Mouse (Mus musculus): ENCODE measurements around the gene Sugp1.
"Not testable (repeated sequence)": the region's sequence is repeated elsewhere in the genome, so short reads cannot be mapped to it uniquely, and the experiment has no call there.

Sugp1 gene

DNA sequence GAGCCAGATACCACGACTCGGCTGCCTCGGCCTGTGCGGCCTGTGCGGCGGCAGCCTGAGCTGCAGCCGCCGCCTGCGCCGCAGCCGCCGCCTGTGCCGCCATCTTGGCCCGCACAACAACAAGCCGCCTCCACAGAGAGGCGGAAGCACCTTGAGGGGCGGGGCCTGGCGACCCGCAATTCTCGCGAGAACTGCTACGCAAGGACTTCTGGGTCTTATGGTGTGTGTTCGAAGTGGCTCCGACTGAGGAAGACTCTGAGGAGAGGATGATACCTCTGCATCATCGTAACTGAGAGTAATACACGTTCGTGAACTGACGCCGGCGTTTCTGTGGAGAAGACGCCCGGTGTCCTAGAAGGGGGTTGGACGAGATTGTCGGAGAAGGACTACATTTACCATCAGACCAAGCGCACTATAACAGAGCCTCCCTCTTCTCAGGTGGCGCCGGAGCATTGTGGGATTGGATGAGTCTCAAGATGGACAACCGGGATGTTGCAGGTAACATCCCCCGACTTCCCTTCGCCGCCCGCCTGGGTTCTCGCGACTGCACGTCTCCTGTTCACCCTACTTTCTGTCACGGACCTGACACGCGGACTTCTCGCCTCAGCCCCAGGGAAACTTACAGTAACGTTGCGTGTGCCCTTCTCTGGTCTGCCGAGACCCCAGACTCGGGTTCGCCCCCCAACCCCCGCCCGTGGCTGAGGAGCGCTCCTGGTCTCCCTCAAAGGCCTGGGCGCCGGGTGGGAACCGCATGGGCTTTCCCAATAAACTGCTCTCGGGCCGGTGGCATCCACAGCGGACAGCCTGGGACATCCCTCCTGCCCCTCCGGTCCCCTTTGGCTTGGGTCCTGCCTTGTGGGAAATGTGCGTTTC lies at the start of gene Sugp1, which contains the start of gene Mau2:
TSS of gene Sugp1 (plus strand) at position 231 of the 873 bp plus-strand sequence.
TSS of gene Mau2 (minus strand) at position 152 of the 873 bp plus-strand sequence.
- DNase-seq, result peak; percentile 94 to 97

DNA sequence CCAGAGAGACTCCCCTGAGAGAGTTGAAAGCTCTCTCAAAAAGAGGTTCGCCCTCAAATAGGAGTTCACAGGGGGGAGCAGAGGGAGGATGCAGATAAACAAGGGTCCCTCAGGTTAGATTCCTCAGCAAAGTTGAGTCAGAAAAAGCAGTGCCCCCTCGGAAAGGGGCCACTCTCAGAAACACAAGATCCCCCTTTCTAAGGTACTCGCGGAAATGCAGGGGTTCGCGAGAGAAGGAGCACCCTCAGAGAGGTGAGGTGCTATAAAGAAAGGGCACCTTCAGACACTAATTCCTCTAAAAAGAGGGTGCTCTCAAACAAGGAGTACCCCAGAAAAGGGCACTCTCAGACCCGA lies 47.2 kb upstream of the Sugp1 start:
- DNase-seq, result no peak

DNA sequence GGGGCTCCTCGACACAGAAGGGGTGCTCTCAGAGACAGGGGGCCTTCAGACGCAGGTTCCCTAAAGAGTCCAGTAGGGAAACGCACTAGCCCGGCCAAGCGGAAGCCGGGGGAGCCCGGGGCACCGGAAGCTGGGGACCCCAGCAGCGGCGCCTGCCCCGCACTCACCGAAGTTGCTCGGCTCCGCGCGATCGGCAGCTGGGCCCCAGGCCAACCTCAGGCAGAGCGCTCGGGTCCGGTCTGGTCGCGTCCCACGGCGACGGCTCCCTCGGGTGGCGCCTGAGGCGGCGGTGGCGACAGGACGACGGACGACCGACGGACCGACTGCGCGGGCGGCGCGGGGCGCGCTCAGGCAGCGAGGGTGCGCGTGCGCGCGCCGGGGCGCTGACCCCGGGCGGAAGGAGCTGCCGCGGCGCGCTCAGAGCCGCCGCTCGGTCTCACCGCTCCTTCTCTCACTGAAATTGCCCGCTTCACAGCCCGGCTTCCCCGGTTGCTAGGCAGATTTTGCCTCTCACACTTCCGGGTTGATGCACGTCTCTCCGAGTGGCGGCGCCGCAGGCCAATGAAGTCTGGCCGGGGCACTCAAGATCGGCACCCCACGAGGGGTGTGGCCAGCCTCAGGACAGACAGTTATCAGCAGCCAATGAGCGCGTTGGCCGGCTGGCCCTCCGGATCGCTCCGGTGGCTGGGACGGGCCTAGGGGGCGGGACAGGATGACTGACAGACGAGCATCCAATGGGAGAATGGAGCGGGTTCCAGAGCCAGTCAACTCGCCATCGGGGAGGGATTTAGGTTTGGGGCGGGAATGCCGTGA lies 46.6 kb upstream of the Sugp1 start, which contains the start of gene Gatad2a:
TSS of gene Gatad2a (minus strand) at position 609 of the 813 bp plus-strand sequence.
- DNase-seq, result peak; percentile 100

DNA sequence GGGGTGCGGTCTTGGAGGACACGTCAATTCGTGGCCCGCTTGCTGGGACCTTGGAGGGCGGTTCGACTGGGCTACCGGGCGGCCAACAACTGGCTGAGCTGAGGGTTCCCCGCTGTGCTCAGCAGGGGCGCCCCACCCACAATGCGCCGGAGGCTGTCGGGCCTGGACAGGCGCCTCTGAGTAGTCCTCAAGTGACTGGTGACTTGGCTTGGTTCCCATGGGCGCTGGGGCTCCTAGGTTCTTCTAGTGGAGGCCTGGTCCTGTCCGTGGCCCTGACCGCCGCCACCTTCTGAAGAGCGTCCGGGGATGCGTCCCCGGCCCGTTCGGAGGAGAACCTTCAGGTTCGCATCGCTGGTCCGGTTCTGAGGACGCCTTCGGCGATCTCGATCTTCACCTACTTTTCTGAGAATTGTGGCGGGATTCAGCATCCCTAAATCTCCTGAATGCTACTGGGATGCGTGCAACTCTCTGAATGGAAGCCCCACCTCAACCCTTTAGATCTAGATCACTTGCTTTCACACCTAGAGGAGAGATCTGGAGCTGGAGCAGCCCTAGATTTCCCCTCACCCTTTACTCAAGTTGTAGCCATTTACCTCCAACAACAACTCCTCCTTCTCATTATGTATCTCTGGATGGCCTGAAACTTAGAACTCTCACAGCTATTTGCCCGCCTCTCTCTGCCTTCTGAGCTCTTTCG lies 45.9 kb upstream of the Sugp1 start:
- no peak for DNase-seq

DNA sequence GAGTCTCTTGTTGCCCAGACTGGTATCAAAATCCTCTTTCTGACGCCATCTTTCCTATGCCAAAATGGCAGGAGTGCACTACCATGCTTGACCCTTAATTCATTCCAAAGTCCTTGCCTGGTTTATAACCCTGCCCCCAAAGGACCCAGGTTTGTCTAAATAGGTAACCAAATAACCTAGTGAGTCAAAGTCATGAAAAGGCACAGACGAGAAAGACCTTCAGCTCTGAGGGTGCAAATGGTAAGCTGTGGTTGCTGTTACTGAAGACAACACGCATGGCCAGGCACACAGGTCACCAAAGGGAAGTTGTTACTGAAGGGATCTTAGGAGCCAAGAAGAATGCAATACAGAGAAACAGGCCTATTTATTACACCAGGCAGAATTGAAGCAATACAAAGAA lies 43.9 kb upstream of the Sugp1 start:
- peak; percentile 66 to 80 for DNase-seq

DNA sequence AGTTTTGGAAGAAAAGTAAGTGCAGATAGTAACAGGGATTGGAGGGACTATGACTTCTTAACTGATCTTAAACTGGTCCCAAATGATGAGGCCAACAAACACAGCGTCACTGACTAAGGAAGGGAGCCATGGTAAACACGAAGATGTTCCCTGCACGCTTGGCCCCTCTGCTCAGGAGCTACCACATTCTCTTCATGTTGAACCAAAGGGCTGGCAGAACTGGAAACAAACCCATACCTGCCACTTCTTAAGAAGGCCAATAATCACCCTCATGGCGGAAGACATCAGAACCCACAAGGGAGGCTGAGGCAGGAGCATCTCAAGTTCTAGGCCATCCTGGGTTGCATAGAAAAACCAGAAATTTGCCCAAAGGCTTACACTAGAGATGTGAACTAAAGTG lies 43.4 kb upstream of the Sugp1 start:
- no peak for DNase-seq

DNA sequence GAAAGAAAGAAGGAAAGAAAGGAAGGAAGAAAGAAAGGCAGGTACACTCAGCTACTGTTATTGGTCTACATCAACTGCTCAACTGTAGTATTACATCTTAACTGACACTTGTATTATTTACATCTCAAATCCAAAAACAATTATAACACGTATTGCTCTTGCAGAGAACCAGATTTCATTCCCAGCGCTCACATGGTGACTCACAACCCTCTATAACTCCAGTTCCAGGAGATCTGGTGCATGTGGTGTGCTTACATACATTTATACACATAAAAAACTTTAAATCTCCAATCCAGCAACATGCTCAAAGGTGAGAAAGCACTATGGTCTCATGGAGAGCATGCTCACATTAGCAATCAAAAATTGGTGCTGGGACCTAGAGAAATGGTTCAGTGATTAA lies 42.4 kb upstream of the Sugp1 start:
- no peak for DNase-seq

DNA sequence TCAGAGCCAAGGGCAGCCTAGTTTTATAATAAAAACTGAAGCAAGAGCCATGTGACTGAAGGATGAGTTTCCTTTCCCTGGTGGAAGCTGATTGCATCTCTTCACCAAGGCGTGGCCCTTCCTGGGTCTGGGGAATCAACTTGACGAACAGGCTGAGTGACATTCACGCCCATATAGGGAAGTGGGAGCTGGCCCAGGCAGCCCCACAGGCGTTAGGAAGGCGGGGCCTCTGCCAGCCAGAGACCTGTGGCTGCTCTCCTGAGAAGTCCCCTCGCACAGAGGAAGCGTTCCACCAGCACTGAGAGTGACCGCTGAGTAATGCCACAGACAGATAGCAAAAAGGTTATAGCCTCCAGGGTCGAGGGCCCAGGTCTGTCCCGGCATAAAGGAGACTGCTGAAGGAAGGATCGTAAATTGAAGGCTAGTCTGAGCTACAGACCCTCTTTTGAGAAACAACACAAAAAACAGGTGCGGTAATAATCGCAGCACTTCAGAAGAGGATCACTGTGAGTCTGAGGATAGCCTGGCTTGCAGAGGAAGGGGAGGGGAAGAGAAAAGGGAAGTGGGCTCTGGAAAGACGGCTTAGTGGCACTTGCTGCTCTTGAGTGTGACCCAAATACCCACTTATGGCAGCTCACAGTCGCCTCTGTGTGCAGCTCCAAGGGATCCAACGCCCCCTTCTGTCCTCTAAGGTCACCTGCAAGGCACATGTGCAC lies 41.3 kb upstream of the Sugp1 start:
- peak; percentile 58 to 61 for DNase-seq

DNA sequence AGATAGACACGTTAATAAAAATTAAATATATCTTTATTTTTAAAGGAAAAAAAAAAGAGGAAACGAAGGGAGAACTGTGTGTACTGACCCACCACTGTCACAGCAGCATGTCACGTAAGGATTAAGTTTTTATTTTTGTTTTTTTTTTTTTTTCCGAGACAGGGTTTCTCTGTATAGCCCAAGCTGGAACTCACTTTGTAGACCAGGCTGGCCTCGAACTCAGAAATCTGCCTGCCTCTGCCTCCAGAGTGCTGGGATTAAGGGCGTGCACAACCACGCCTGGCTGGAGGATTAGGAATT lies 40.8 kb upstream of the Sugp1 start:
- not testable (repeated sequence) for DNase-seq

DNA sequence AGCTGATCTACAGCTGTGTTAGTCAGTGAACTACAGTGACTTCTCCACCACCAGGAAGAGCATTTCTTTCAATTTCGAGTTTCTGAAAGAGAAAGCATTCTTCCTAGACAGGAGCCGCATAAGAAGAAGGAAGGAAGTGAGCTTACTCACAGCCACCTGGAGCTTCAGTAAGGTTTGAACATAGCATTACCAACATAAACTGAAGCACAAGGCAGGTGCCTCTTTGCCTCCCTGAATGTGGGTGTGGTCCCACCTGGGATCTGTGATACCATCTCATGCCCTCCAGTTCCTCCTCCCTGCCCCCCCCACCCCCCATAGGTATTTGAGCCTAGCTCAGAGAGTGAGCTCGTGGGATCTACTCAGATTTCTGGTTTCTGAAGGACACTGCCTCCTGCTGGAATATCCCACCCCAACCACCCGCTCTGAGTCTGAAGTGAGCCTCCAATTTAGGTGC lies 39.4 kb upstream of the Sugp1 start:
- DNase-seq, result no peak

DNA sequence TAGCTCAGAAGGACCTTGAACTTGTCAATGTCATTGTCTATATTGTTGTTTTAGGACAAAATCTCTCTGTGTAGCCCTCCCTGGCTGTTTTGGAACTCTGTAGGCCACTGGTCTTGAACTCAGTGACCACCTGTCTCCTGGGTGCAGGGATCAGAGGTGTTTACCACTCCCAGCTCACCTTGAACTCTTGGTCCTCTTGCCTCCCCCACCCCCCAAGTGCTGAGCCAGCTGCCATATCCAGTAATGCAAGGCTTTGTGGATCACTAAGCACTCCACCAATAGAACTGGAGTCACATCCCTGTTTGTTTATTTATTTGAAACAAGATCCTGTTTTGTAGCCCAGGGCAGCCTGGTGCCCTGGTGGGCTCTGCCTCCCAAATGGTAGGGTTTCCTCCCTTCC lies 38.3 kb upstream of the Sugp1 start:
- DNase-seq, result no peak

DNA sequence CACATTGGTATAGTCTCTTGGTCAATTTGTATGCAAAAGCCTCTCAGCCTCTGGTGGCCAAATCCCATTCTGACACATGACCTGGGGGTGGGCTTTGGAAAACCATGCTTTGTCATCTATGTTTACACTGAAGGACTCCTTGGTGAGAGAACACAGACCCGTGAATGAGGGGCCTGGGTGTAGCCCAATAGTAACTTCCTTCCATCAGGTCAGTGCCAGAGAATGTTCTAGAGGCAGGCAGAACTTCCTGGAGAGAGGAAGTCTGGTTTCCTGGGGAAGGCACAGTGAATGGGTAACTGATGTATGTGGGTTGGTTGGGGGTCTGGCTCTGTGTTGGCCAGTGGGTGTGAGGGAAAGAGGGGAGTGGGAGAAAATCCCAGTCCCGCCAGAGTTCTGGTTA lies 37.4 kb upstream of the Sugp1 start:
- peak in 1 of 2 experiments; percentile 20 for DNase-seq

DNA sequence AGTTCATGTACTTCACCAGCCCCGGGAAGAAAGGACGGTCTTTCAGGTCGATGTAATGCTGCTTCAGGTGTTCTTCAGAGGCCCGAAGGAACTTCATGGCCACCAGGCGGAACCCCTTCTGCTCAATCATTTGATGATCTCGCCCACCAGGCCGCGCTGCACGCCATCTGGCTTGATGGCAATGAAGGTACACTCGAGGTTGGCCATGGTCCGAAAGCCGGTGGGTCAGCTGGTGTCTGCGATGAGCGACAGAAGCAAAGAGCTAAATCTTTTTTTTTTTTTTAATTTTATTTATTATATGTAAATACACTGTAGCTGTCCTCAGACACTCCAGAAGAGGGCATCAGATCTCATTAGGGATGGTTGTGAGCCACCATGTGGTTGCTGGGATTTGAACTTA lies 31.8 kb upstream of the Sugp1 start:
- not testable (repeated sequence) for DNase-seq

DNA sequence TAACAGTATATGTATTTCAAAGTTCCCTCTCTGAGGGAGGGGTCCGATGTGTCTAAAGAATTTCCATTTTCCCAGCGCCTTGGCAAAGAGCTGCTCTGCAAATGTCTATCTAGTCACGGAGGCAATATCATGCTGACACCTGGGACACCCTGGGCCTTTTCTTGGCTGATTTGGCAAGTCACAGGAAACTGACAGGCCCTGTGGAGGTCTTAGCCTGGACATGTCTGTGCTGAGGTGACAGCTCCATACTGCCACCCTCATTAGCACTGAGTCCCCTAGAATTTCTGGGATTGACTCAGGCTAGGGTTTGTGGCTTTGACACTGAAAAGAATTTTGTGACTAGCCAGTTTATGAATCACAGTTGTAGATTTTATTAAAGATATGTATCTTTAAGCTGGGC lies 30.3 kb upstream of the Sugp1 start:
- DNase-seq, result no peak

DNA sequence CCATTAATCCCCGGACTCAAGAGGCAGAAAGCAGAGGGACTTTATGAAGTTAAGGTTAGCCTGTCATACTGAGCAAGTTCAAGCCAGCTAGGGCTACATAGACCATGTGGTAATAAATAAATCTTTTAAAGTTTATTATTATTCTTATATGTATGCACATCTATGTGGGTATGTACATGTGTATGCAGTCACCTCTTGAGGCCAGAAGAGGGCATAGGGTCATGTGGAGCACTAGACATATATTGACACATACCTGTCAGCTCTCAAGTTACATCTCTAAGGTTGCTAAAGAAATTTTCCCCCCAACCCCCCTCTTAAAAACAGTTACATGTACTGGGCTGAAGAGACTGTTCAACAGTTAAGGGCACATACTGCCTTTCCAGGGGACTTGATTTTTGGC lies 29.9 kb upstream of the Sugp1 start:
- no peak for DNase-seq

DNA sequence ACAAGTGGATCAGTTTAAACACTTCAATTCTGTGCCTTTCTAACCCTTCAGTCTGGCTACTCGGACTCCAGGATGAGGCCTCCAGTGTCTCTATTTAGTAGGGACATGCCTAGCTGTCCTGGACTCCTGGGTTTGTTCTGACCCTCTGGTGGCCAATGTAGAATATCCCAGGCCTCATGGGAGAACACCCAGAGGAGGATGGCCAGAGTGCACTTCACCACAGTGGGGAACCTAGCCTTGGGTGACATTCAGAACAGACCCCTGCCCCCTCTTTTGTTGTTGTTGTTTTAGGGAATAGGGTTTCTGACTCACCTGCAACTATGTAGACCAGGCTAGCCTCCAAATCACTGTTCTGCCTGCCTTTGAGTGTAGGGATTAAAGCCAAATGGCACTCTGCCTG lies 27.6 kb upstream of the Sugp1 start:
- DNase-seq, result no peak

DNA sequence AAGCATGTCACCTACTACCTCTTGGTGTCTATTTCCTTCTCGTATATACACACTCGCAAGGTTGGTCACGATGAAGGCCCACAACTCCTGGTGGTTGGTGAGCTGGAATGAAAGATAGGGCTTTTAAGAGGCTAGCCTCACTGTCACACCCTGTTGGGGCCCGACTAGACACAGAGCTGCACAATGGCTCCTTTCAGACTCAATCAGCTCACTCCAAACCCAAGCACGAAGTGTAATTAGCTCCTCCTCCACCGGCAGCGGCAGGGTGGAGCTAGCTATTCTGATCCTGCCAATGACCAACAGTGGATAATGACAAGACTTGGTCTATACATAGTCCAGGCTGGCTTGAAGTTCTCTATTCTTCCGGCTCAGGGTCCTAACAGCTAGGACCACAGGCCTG lies 19.0 kb upstream of the Sugp1 start:
- DNase-seq, result no peak

DNA sequence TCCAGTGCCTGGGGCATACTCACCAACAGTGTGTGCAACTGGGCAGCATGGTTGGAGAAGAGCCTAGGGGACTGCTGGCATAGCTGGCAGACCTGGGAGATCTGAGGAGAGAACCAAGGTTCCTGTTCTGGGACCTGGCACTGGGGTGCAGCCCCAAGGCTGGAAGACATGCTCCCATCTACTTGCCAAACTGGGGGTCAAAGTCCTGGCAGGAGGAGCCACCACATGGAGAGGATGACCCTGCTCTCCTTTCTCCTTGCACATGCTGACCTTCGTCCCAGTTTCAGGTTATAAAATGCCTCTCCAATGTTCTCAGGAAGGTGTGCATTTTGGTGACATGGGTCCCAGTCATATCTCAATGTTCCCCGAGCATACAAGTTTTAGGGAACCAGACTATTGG lies 16.5 kb upstream of the Sugp1 start:
- peak; percentile 82 to 83 for DNase-seq

DNA sequence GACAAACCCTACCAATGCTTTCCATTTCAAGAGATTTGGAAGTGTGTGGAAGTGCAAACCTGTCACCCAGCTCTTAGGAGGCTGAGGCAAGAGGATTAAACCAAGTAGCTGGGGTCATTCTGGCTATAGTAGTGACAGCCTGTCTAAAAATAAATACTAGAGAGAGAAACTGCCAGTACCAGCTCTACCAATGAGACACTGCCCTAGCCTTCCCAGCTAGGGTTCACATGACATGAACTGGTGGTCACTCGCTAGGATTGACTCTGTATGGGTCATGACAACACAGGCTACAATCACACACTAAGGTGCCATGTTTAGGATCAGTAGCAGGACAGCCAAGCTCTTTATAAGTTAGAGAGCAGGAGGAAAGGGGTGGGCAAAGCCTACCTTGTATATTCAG lies 12.4 kb upstream of the Sugp1 start:
- DNase-seq, result no peak

DNA sequence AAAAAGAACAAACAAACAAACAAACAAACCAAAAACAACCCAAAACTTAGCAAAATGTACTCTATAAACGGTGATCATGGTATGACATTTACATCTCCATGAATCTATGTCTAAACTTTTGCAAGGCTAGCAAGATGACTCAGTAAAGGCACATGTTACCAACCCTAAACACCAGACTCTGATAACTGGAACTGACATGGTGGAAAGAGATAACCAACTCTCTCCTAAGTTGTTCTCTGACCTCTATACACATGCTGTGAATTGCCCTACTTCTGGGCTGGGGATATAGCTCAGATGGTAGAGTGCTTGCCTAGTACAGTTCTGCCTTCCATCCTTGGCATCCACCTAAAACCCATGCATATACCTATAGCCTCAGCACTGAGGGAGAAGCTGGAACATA lies 4.6 kb upstream of the Sugp1 start:
- DNase-seq, result no peak

DNA sequence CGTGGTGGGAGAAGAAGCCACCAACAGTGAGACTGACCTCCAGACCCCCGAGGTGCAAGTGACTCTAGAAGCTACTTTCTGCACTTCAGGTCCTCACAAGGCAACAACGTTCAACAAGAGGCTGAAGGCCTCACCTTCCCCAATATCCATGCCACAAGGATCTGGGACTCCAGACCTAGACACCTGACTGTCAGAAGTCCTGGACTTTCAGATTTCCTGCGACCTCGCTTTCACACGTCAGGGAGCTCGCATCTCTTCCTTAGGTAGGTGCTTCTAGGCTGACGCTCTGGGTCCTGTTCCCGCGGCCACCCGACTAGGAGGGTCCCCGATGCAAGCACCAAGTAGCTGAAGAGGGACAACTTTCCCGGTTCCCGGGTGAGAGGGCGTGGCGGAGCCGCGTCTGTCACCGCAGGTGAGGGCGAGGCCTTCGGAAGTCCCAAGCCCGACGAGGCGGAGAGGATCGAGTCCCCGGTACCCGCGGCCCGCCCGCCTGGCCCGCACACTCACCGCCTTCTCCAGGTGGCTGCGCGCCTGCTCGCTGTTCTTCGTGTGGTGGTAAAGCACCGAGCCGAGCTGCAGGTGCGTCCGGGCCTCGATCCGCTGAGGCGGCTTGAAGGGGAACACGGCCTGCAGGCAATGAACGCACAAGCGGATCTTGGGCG lies 597 bp upstream of the Sugp1 start:
- DNase-seq, result peak; percentile 34 to 41

DNA sequence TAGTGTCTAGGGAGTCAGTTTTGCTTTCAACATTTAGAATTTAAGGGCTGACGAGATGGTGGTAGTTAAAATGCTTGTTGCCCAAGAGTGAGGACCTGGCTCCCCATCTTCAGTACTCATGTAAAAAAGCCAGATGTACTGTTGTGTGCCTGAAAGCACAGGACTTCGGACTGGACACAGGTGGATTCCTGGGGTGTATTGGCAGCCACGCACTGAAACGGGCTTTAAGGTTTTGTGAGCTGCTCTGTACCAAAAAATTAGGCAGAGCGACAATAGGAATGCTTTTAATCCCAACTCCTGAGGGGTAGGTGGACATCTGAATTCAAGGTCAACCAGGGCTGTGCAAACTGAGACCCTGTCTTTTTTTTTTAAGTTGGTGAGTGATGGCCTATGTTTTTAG lies 1.4 kb downstream of the Sugp1 start:
- peak in 1 of 2 experiments; percentile 39 for DNase-seq
